Mouse (Mus musculus): ENCODE measurements around the gene Ckm. TPM values are rescaled to one million over a fixed set of nuclear protein-coding genes. Genes with fewer than 3 reads are reported as not detected.

Ckm gene
- polyA plus RNA-seq, 1 experiment, result 31.8 TPM

DNA sequence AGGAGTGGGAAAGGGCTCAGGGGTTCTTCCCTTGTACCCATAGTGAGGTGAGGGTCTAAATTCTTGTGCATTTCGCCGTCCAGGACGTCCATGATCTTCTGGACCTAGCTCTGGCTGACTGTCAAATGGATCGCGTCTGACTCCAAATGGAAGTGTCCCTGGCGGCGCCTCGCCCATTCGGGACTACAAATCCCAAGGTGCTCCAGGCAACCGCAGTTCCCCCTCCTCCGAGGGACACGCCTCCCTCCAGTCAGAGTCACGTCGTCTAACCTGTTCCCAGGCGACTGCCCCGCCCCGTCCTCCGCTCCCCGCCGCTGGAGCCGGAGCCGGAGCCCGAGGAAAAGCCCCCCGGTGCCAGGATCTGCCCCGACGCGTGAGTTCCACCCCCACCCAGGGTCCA, 43.6 kb upstream of the Ckm start:
- Histone ChIP-seq H3K27ac (ENCODE audit: control insufficient read depth, insufficient read depth, low read depth, low read length, poor library complexity) (no peak overlapping the region; the same call in 1 of the 2 replicates), H3K4me3 (replicated peaks; ENCODE audit: control insufficient read depth, low read depth, low read length) (peak overlapping the region; percentile 53), H3K4me1 (ENCODE audit: control insufficient read depth, insufficient read depth, low read length) (peaks cover 2% of the 10 kb centered on the region; the same call in 1 of the 2 replicates)
- WGBS, result 2% methylated on average over 27 of the region's 27 CpGs
- TF ChIP-seq POLR2A (IDR thresholded peaks at IDR 0.05; ENCODE audit: borderline replicate concordance, control insufficient read depth, low read depth, low read length) (no peak), CTCF (IDR thresholded peaks at IDR 0.05; ENCODE audit: control insufficient read depth, insufficient read depth, low read length) (no peak)

DNA sequence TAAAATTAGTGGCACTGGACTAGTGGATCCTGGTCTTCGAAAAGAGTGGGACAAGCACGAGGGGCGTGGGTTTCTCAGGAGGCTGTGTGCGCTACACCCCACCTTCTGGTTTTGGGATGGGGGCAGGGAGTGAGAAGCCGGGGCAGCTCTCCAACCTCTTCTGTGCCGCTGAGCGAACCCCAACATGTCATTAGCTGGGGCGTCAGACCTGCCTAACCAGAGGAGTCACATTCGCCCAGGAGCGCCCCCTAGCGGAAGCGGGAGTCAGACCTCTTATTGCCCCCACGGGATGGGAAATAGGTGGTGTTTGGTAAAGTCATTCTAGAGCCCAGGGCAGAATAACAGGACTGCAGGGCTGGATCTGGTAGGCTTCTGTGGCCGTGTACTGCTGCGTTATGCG, 42.9 kb upstream of the Ckm start:
- Histone ChIP-seq H3K4me1 (ENCODE audit: control insufficient read depth, insufficient read depth, low read length) (peaks cover 2% of the 10 kb centered on the region; the same call in 1 of the 2 replicates), H3K27ac (ENCODE audit: control insufficient read depth, insufficient read depth, low read depth, low read length, poor library complexity) (no peak overlapping the region), H3K4me3 (replicated peaks; ENCODE audit: control insufficient read depth, low read depth, low read length) (no peak overlapping the region)
- WGBS, result 9% methylated on average over 16 of the region's 16 CpGs
- no peak for TF ChIP-seq POLR2A (IDR thresholded peaks at IDR 0.05; ENCODE audit: borderline replicate concordance, control insufficient read depth, low read depth, low read length)
- TF ChIP-seq CTCF (IDR thresholded peaks at IDR 0.05; ENCODE audit: control insufficient read depth, insufficient read depth, low read length), result peak; percentile 86

DNA sequence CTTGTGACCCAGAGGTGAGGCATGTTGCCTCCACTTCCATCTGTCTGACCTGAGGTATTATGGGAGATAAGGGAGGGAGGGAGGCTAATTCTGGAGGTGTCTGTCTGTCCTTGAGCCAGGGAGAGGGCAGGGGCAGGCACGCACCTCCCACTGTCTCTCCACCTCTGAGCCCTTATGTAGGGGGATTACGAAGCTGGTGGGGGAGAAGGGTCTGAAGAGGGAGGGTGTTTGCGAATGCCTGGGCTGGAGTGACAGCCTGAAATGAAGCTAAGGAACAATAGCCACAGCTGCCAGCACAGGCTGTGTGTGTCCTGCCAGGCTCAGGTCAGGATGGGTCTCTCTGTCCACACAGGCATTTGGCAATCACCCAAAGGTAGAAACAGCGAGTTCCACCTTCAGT, 42.3 kb upstream of the Ckm start:
- TF ChIP-seq POLR2A (IDR thresholded peaks at IDR 0.05; ENCODE audit: borderline replicate concordance, control insufficient read depth, low read depth, low read length) (no peak), CTCF (IDR thresholded peaks at IDR 0.05; ENCODE audit: control insufficient read depth, insufficient read depth, low read length) (no peak)
- Histone ChIP-seq H3K4me3 (replicated peaks; ENCODE audit: control insufficient read depth, low read depth, low read length) (no peak overlapping the region), H3K27ac (ENCODE audit: control insufficient read depth, insufficient read depth, low read depth, low read length, poor library complexity) (no peak overlapping the region), H3K4me1 (ENCODE audit: control insufficient read depth, insufficient read depth, low read length) (peaks cover 2% of the 10 kb centered on the region; the same call in 1 of the 2 replicates)
- 79% methylated on average over 4 of the region's 4 CpGs for WGBS

DNA sequence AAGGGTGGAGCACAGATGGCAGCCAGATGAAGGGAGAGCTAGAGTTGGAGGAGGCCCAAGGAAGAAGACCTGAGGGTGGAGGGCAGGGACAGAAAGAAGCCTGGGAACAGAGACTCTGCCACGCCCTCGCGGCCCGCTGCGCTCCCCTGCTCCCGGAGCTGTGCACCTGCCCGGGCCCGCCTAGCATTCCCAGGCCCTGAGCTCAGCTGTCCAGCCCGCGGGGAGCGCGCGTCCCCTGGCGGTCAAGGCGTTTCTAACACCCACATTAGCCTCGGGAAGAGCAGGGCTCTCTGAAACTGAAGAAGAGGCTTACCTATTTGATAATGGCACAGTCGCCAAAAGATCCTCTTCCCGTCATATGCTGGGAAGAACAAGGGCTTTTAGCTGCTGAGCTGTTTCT, 40.7 kb upstream of the Ckm start:
- H3K27ac ChIP-seq (ENCODE audit: control insufficient read depth, insufficient read depth, low read depth, low read length, poor library complexity), result no peak overlapping the region
- TF ChIP-seq POLR2A (IDR thresholded peaks at IDR 0.05; ENCODE audit: borderline replicate concordance, control insufficient read depth, low read depth, low read length) (no peak), CTCF (IDR thresholded peaks at IDR 0.05; ENCODE audit: control insufficient read depth, insufficient read depth, low read length) (peak; percentile 90)
- WGBS, result 8% methylated on average over 18 of the region's 18 CpGs
- H3K4me3 ChIP-seq (replicated peaks; ENCODE audit: control insufficient read depth, low read depth, low read length), result no peak overlapping the region
- no peaks in the 10 kb centered on the region for H3K4me1 ChIP-seq (ENCODE audit: control insufficient read depth, insufficient read depth, low read length)

DNA sequence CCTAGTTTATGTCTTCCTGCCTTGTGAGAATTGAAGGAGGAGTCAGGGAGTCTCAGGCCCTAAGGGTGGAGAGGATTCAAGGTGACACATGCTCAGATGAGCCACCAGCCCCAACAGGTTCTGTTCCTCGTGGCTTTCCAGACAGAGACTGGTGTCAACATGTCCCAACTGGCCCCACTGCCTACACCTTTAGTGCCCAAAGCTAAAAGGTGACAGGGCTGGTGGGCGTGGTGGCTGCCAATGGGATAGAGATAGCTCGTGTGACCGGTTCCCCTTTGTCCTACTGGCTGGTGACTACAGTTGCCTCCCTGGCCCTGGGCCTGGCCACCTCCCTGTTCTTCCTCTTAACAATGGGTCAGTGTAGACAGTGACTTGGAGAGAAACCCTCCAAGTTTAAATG, 39.2 kb upstream of the Ckm start:
- no peak overlapping the region for H3K27ac ChIP-seq (ENCODE audit: control insufficient read depth, insufficient read depth, low read depth, low read length, poor library complexity)
- TF ChIP-seq POLR2A (IDR thresholded peaks at IDR 0.05; ENCODE audit: borderline replicate concordance, control insufficient read depth, low read depth, low read length) (no peak), CTCF (IDR thresholded peaks at IDR 0.05; ENCODE audit: control insufficient read depth, insufficient read depth, low read length) (no peak)
- WGBS, result 65% methylated on average over 4 of the region's 4 CpGs

DNA sequence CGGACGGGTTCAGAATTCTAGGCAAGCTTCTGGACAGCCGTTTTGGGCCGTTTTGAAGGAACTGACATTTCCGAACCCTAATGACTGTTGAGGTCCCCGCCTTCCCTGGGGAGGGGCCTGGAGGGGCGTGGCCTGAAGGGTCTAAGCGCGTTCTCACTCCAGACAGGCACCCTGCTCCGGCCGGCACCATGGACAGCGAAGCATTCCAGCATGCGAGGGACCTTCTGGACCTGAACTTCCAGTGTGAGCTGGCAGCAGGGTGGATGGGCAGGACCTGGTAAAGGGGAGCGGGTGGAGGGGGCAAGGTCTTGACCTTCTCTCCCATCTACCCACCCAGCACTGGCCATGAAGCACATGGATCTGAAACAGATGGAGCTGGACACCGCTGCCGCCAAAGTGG, 36.2 kb upstream of the Ckm start:
- no peak for TF ChIP-seq CTCF (IDR thresholded peaks at IDR 0.05; ENCODE audit: control insufficient read depth, insufficient read depth, low read length)
- no peak for TF ChIP-seq POLR2A (IDR thresholded peaks at IDR 0.05; ENCODE audit: borderline replicate concordance, control insufficient read depth, low read depth, low read length)
- Histone ChIP-seq H3K4me3 (replicated peaks; ENCODE audit: control insufficient read depth, low read depth, low read length) (no peak overlapping the region), H3K27ac (ENCODE audit: control insufficient read depth, insufficient read depth, low read depth, low read length, poor library complexity) (no peak overlapping the region), H3K4me1 (ENCODE audit: control insufficient read depth, insufficient read depth, low read length) (no peaks in the 10 kb centered on the region)
- 49% methylated on average over 16 of the region's 16 CpGs for WGBS

More for the DNA sequence above, 39.2 kb upstream of the Ckm start:
- Histone ChIP-seq H3K4me3 (replicated peaks; ENCODE audit: control insufficient read depth, low read depth, low read length) (no peak overlapping the region), H3K4me1 (ENCODE audit: control insufficient read depth, insufficient read depth, low read length) (no peaks in the 10 kb centered on the region)

DNA sequence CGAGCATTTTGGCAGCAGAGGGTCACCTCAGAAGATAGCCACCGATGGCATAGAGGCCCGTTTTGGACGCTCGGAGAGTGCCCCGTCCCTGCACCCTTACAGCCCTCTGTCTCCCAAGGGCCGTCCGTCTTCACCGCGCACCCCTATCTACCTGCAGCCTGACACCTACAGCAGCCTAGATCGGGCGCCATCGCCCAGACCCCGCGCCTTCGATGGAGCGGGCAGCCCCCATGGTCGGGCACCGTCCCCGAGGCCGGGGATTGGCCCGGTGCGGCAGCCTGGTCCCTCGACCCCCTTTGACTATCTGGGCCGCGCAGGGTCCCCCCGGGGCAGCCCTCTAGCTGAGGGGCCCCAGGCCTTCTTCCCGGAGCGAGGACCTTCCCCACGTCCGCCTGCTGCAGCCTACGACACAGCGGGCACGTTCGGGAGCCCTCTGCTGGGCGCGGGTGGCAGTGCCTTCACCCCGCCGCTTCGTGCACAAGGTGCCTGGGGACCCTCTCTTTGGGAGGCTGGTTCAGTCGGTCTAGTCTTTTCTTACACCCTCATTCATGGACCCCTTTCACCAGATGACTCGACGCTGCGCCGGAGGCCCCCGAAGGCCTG, 34.7 kb upstream of the Ckm start:
- Histone ChIP-seq H3K4me3 (replicated peaks; ENCODE audit: control insufficient read depth, low read depth, low read length) (no peak overlapping the region), H3K4me1 (ENCODE audit: control insufficient read depth, insufficient read depth, low read length) (no peaks in the 10 kb centered on the region), H3K27ac (ENCODE audit: control insufficient read depth, insufficient read depth, low read depth, low read length, poor library complexity) (no peak overlapping the region; the same call in 1 of the 2 replicates)
- WGBS, result 17% methylated on average over 46 of the region's 46 CpGs
- TF ChIP-seq CTCF (IDR thresholded peaks at IDR 0.05; ENCODE audit: control insufficient read depth, insufficient read depth, low read length), result peak; percentile 73
- TF ChIP-seq POLR2A (IDR thresholded peaks at IDR 0.05; ENCODE audit: borderline replicate concordance, control insufficient read depth, low read depth, low read length), result no peak

DNA sequence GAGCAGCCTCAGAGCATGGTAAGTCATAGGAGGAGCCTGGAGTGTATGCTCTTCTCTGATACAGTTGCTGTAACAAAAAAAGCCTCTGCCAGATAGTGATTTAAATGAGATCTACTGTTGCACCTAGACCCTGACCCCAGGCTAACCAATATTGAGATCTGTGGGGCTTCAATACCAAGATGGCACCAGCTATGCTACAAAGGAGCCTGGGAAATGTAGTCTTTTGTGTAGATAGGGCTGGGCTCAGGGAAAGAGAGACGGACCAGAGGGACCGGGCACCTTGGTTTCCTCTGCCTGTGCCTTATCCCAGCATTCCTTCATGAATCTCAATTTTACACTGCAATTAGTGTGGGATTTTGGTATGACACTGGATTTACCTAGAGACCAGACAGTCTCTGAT, 31.2 kb upstream of the Ckm start:
- H3K27ac ChIP-seq (ENCODE audit: control insufficient read depth, insufficient read depth, low read depth, low read length, poor library complexity), result no peak overlapping the region
- TF ChIP-seq POLR2A (IDR thresholded peaks at IDR 0.05; ENCODE audit: borderline replicate concordance, control insufficient read depth, low read depth, low read length), result no peak
- TF ChIP-seq CTCF (IDR thresholded peaks at IDR 0.05; ENCODE audit: control insufficient read depth, insufficient read depth, low read length), result no peak
- H3K4me1 ChIP-seq (ENCODE audit: control insufficient read depth, insufficient read depth, low read length), result no peaks in the 10 kb centered on the region
- WGBS, result 90% methylated on average over 2 of the region's 2 CpGs
- H3K4me3 ChIP-seq (replicated peaks; ENCODE audit: control insufficient read depth, low read depth, low read length), result no peak overlapping the region

DNA sequence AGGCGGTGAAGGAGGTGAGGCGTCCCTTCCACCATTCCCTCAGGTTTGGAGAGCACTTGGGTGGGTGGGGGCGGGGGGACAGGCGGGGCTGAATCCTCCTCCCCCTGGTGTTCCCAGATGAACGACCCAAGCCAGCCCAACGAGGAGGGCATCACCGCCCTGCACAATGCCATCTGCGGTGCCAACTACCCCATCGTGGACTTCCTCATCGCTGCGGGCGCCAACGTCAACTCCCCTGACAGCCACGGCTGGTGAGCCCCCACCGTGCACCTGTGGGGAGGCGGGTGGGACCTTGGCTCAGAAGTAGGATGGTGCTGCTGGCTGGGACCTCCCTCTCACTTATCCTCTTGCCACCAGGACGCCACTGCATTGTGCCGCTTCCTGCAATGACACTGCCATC, 29.2 kb upstream of the Ckm start:
- no peaks in the 10 kb centered on the region for H3K4me1 ChIP-seq (ENCODE audit: control insufficient read depth, insufficient read depth, low read length)
- TF ChIP-seq POLR2A (IDR thresholded peaks at IDR 0.05; ENCODE audit: borderline replicate concordance, control insufficient read depth, low read depth, low read length) (no peak), CTCF (IDR thresholded peaks at IDR 0.05; ENCODE audit: control insufficient read depth, insufficient read depth, low read length) (no peak)
- H3K27ac ChIP-seq (ENCODE audit: control insufficient read depth, insufficient read depth, low read depth, low read length, poor library complexity), result no peak overlapping the region
- 74% methylated on average over 18 of the region's 18 CpGs for WGBS
- H3K4me3 ChIP-seq (replicated peaks; ENCODE audit: control insufficient read depth, low read depth, low read length), result no peak overlapping the region

All from bone marrow, adult 2 months (tissue).